Mouse (Mus musculus): ENCODE data around the gene Iqschfp.

Gene Iqschfp

GRCm38 (mm10) chr3:67959672-67960071 lies 67.6 kb downstream of the Iqschfp start:
- no peak for DNase-seq

- DNase-seq: no peak
Observed at GRCm38 (mm10) chr3:67960133-67960532, 68.1 kb downstream of the Iqschfp start.

GRCm38 (mm10) chr3:67960727-67961126 lies 68.7 kb downstream of the Iqschfp start:
- DNase-seq: no peak

- no peak for DNase-seq
Observed at GRCm38 (mm10) chr3:67961934-67962639, 70.1 kb downstream of the Iqschfp start.

GRCm38 (mm10) chr3:67974340-67974998 lies 82.4 kb downstream of the Iqschfp start:
- DNase-seq: no peak

GRCm38 (mm10) chr3:67980006-67980405 lies 88.0 kb downstream of the Iqschfp start:
- DNase-seq: no peak

GRCm38 (mm10) chr3:67983329-67983728 lies 91.3 kb downstream of the Iqschfp start:
- DNase-seq: no peak

- no peak for DNase-seq
Observed at GRCm38 (mm10) chr3:68002415-68002814, 110.4 kb downstream of the Iqschfp start.

GRCm38 (mm10) chr3:68012342-68012741 lies 120.3 kb downstream of the Iqschfp start:
- DNase-seq: no peak

GRCm38 (mm10) chr3:68015786-68016185 lies 123.8 kb downstream of the Iqschfp start:
- no peak for DNase-seq

- DNase-seq: no peak
Observed at GRCm38 (mm10) chr3:68019401-68019800, 127.4 kb downstream of the Iqschfp start.

GRCm38 (mm10) chr3:68036097-68036496 lies 144.1 kb downstream of the Iqschfp start:
- no peak for DNase-seq

- DNase-seq: no peak
Observed at GRCm38 (mm10) chr3:68042951-68043350, 150.9 kb downstream of the Iqschfp start.

GRCm38 (mm10) chr3:68045475-68046416 lies 153.7 kb downstream of the Iqschfp start:
- DNase-seq: peak; percentile 45

GRCm38 (mm10) chr3:68053538-68053937 lies 161.5 kb downstream of the Iqschfp start:
- DNase-seq: peak; percentile 31

- no peak for DNase-seq
Observed at GRCm38 (mm10) chr3:68055071-68055470, 163.0 kb downstream of the Iqschfp start.

- DNase-seq: peak; percentile 88
Observed at GRCm38 (mm10) chr3:68056373-68057275, 164.6 kb downstream of the Iqschfp start.

- peak; percentile 57 for DNase-seq
Observed at GRCm38 (mm10) chr3:68059162-68059800, 167.2 kb downstream of the Iqschfp start.

GRCm38 (mm10) chr3:68064731-68065130 lies 172.7 kb downstream of the Iqschfp start, which contains the start of gene Schip1:
Gene Schip1, plus strand, starts transcription at chr3:68064802.
- DNase-seq: peak; percentile 33

- DNase-seq: no peak
Observed at GRCm38 (mm10) chr3:68071395-68072386, 179.7 kb downstream of the Iqschfp start.

All from kidney, adult 9 months (tissue).